13 mouse cellular contexts compared by ENCODE assay signal in the genomic region with DNA sequence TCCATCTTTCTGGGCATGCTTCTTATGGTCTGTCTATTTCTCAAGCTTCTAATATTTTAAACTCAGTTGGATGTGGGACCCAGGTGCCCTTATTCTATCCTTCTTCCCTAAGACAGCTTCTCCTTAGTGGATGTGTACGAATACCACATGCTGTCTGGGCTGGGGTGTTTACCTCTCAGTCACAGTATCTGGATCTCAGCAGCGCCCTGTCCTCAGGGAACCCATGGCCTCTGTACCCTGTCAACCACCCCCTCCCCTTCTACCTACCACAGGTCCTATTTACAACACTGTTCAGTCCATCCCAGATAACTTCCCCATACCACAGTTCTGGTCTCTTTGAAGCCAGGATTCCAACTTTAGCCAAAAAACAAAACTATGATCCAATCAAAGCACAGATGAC. TPM values are rescaled to one million over a fixed set of nuclear protein-coding genes. Genes with fewer than 3 reads are reported as not detected.
A peak's percentile ranks its signal among the peaks of the same experiment; 100 is the strongest.
DNase-seq lines count a peak whose midpoint lies in the region; ATAC-seq and TF ChIP-seq lines count a peak whose summit lies in the region.
"Had no signal": no experiment of that assay in that cellular context is flagged by ENCODE, and none has a peak within 500 bp of the region (broad histone marks: within the 10 kb centered on the region; RNA-seq: fewer than 3 reads in every experiment).

No protein-coding gene starts in this region.

- peaks cover 18% of the 10 kb centered on the region for H3K36me3 ChIP-seq in heart, embryonic 12.5 days
- H3K36me3 ChIP-seq in liver, adult 2 months (ENCODE audit: control insufficient read depth, insufficient read depth, low read length) = no peaks in the 10 kb centered on the region
- peaks cover 14% of the 10 kb centered on the region for H3K36me3 ChIP-seq in embryonic facial prominence, embryonic 13.5 days
- peaks cover 34% of the 10 kb centered on the region for H3K36me3 ChIP-seq in liver, embryonic 12.5 days
- H3K36me3 ChIP-seq: hindbrain, embryonic 12.5 days had no signal

- H3K27me3 ChIP-seq in heart, embryonic 12.5 days (replicated peaks) = no peaks in the 10 kb centered on the region
- no peaks in the 10 kb centered on the region for H3K27me3 ChIP-seq in liver, adult 2 months (ENCODE audit: control insufficient read depth, insufficient read depth, low read length)
- no peaks in the 10 kb centered on the region for H3K27me3 ChIP-seq in embryonic facial prominence, embryonic 13.5 days
- no peaks in the 10 kb centered on the region for H3K27me3 ChIP-seq in liver, embryonic 12.5 days (replicated peaks)
- H3K27me3 ChIP-seq: hindbrain, embryonic 12.5 days; midbrain, embryonic 13.5 days had no signal

- no peak overlapping the region for H3K9ac ChIP-seq in heart, embryonic 12.5 days
- no peak overlapping the region for H3K9ac ChIP-seq in liver, adult 2 months (ENCODE audit: low read depth, low read length)
- H3K9ac ChIP-seq in embryonic facial prominence, embryonic 13.5 days = 0 out of 2 replicates have a peak overlapping the region, but pooled peaks have one; percentile 36
- 0 out of 2 replicates have a peak overlapping the region, but pooled peaks have one; percentile 14 for H3K9ac ChIP-seq in liver, embryonic 12.5 days
- H3K9ac ChIP-seq: hindbrain, embryonic 12.5 days; midbrain, embryonic 13.5 days had no signal

- H3K4me2 ChIP-seq in heart, embryonic 12.5 days = no peak overlapping the region
- H3K4me2 ChIP-seq in embryonic facial prominence, embryonic 13.5 days = no peak overlapping the region
- H3K4me2 ChIP-seq in liver, embryonic 12.5 days = no peak overlapping the region
- H3K4me2 ChIP-seq: hindbrain, embryonic 12.5 days; midbrain, embryonic 13.5 days had no signal

- TF ChIP-seq CTCF in liver, adult 2 months (IDR thresholded peaks at IDR 0.05; ENCODE audit: low read depth, low read length) = no peak

- H3K4me1 ChIP-seq in heart, embryonic 12.5 days (replicated peaks) = peaks cover 83% of the 10 kb centered on the region
- H3K4me1 ChIP-seq in liver, adult 2 months (ENCODE audit: control insufficient read depth, insufficient read depth, low read length) = peaks cover 49% of the 10 kb centered on the region
- peaks cover 73% of the 10 kb centered on the region for H3K4me1 ChIP-seq in embryonic facial prominence, embryonic 13.5 days
- H3K4me1 ChIP-seq in liver, embryonic 12.5 days = peaks cover 98% of the 10 kb centered on the region

- ATAC-seq in heart, embryonic 12.5 days (ENCODE audit: insufficient number of reproducible peaks, low FRiP score) = no peak
- ATAC-seq in embryonic facial prominence, embryonic 13.5 days (ENCODE audit: insufficient number of reproducible peaks, insufficient read depth, low FRiP score, low TSS enrichment, low read depth) = no peak
- ATAC-seq in liver, embryonic 12.5 days = no peak
- ATAC-seq: activated CD4-positive, CD25-positive, alpha-beta regulatory T cell, adult 4 months; intestine, embryonic 16.5 days; midbrain, embryonic 13.5 days had no signal

- DNase-seq in heart, postnatal 4 days = no peak
- DNase-seq in liver, adult 2 months (ENCODE audit: extremely low read depth, low read depth, low spot score) = peak; percentile 64
- DNase-seq in liver = no peak
- DNase-seq in adrenal gland, adult 8-10 months = no peak
- DNase-seq: gastrocnemius, postnatal 14 days; right cerebral cortex, postnatal 14 days had no signal

- no peaks in the 10 kb centered on the region for H3K9me3 ChIP-seq in heart, embryonic 12.5 days (replicated peaks)
- H3K9me3 ChIP-seq in embryonic facial prominence, embryonic 13.5 days = no peaks in the 10 kb centered on the region
- H3K9me3 ChIP-seq in liver, embryonic 12.5 days (replicated peaks) = no peaks in the 10 kb centered on the region
- H3K9me3 ChIP-seq: hindbrain, embryonic 12.5 days; midbrain, embryonic 13.5 days had no signal

- WGBS in heart, embryonic 12.5 days = 44% methylated on average over 2 of the region's 2 CpGs
- 14% methylated on average over 2 of the region's 2 CpGs for WGBS in liver, adult 2 months
- 46% methylated on average over 2 of the region's 2 CpGs for WGBS in embryonic facial prominence, embryonic 13.5 days
- WGBS in liver, embryonic 12.5 days (ENCODE audit: insufficient replicate concordance) = 38% methylated on average over 2 of the region's 2 CpGs

- H3K27ac ChIP-seq in heart, embryonic 12.5 days (ENCODE audit: poor library complexity, severe bottlenecking) = peak overlapping the region; percentile 75
- H3K27ac ChIP-seq in liver, adult 2 months (replicated peaks; ENCODE audit: insufficient read depth, low read depth, low read length) = peak overlapping the region; percentile 38
- no peak overlapping the region for H3K27ac ChIP-seq in embryonic facial prominence, embryonic 13.5 days
- H3K27ac ChIP-seq in liver, embryonic 12.5 days = no peak overlapping the region
- H3K27ac ChIP-seq: hindbrain, embryonic 12.5 days; midbrain, embryonic 13.5 days had no signal

- TF ChIP-seq POLR2A in liver, adult 2 months (IDR thresholded peaks at IDR 0.05; ENCODE audit: extremely low read depth, insufficient read depth, low read length) = no peak

- peaks cover 58% of the 10 kb centered on the region for H3K79me2 ChIP-seq in liver, adult 2 months (ENCODE audit: control insufficient read depth, insufficient read depth, low read length)

- H3K4me3 ChIP-seq in heart, embryonic 12.5 days = no peak overlapping the region
- H3K4me3 ChIP-seq in liver, adult 2 months (ENCODE audit: insufficient read depth, low read depth, low read length) = no peak overlapping the region
- no peak overlapping the region for H3K4me3 ChIP-seq in embryonic facial prominence, embryonic 13.5 days
- no peak overlapping the region for H3K4me3 ChIP-seq in liver, embryonic 12.5 days
- H3K4me3 ChIP-seq: hindbrain, embryonic 12.5 days; midbrain, embryonic 13.5 days had no signal

RNA-seq across cellular contexts. Expression of gene Anp32a, which starts 9.6 kb away (rescaled TPM):
- 156 and 158 TPM in 2 replicates for polyA plus RNA-seq in heart, embryonic 12.5 days (2016; fragmentation: Nextera tagmentation; extraction: Ambion mirVana)
- total RNA-seq in heart, postnatal 4 days (2021) = 100 to 1,000 TPM; 255 to 279 TPM
- total RNA-seq in liver, adult 2 months (2014; rRNA removed) = 78.8 and 96.2 TPM in 2 replicates
- polyA plus RNA-seq in liver, adult 2 months (2012; rRNA removed) = 27.3 and 32.2 TPM in 2 replicates
- polyA plus RNA-seq in embryonic facial prominence, embryonic 13.5 days (2015; fragmentation: Nextera tagmentation; extraction: Ambion mirVana) = 237 and 292 TPM in 2 replicates
- 112 and 122 TPM in 2 replicates for polyA plus RNA-seq in liver, embryonic 12.5 days (2016; fragmentation: Nextera tagmentation; extraction: Ambion mirVana)
- total RNA-seq in adrenal gland, adult 8-10 months (2022) = 100 to 1,000 TPM; 271 to 383 (median 310) TPM

Comparison
In these comparisons a context has a peak if more than half of its experiments do, and no peak if none do; other contexts are left out.
1. H3K27ac ChIP-seq: peak in heart, embryonic 12.5 days (single experiment) and liver, adult 2 months (single experiment); none in embryonic facial prominence, embryonic 13.5 days (single experiment) and liver, embryonic 12.5 days (single experiment).
2. H3K9ac ChIP-seq: peak in embryonic facial prominence, embryonic 13.5 days (single experiment) and liver, embryonic 12.5 days (single experiment); none in heart, embryonic 12.5 days (single experiment) and liver, adult 2 months (single experiment).